Mouse (Mus musculus): Measurements from ENCODE around the gene Magi2.
"Not testable (repeated sequence)": the region's sequence is repeated elsewhere in the genome, so short reads cannot be mapped to it uniquely, and the experiment has no call there.

The Magi2 gene

GRCm38 (mm10) chr5:19226866-19227243 is at the start of gene Magi2:
Gene Magi2 (plus strand): TSS chr5:19227036.
- DNase-seq (ENCODE audit: low read depth, low spot score): no peak

GRCm38 (mm10) chr5:19178594-19178993 is 48.2 kb upstream of the Magi2 start:
- DNase-seq (ENCODE audit: low read depth, low spot score): no peak

- DNase-seq (ENCODE audit: low read depth, low spot score): no peak
Measured at GRCm38 (mm10) chr5:19186175-19186574, 40.7 kb upstream of the Magi2 start.

GRCm38 (mm10) chr5:19211665-19212064 is 15.2 kb upstream of the Magi2 start:
- DNase-seq (ENCODE audit: low read depth, low spot score): no peak

- DNase-seq (ENCODE audit: low read depth, low spot score): peak; percentile 71
Measured at GRCm38 (mm10) chr5:19226144-19226865, 531 bp upstream of the Magi2 start.

- DNase-seq (ENCODE audit: low read depth, low spot score): no peak
Measured at GRCm38 (mm10) chr5:19227281-19227680, 445 bp downstream of the Magi2 start.

GRCm38 (mm10) chr5:19227791-19228331 is 1.0 kb downstream of the Magi2 start:
- peak; percentile 25 for DNase-seq (ENCODE audit: low read depth, low spot score)

- DNase-seq (ENCODE audit: low read depth, low spot score): no peak
Measured at GRCm38 (mm10) chr5:19241797-19242196, 15.0 kb downstream of the Magi2 start.

GRCm38 (mm10) chr5:19246426-19246825 is 19.6 kb downstream of the Magi2 start:
- no peak for DNase-seq (ENCODE audit: low read depth, low spot score)

GRCm38 (mm10) chr5:19247266-19247665 is 20.4 kb downstream of the Magi2 start:
- DNase-seq (ENCODE audit: low read depth, low spot score): peak; percentile 23

GRCm38 (mm10) chr5:19262816-19263215 is 36.0 kb downstream of the Magi2 start:
- DNase-seq (ENCODE audit: low read depth, low spot score): no peak

- peak; percentile 5 for DNase-seq (ENCODE audit: low read depth, low spot score)
Measured at GRCm38 (mm10) chr5:19264627-19265026, 37.8 kb downstream of the Magi2 start.

- no peak for DNase-seq (ENCODE audit: low read depth, low spot score)
Measured at GRCm38 (mm10) chr5:19292581-19292980, 65.7 kb downstream of the Magi2 start.

- no peak for DNase-seq (ENCODE audit: low read depth, low spot score)
Measured at GRCm38 (mm10) chr5:19306656-19307055, 79.8 kb downstream of the Magi2 start.

GRCm38 (mm10) chr5:19309870-19310269 is 83.0 kb downstream of the Magi2 start:
- DNase-seq (ENCODE audit: low read depth, low spot score): no peak

GRCm38 (mm10) chr5:19322532-19322931 is 95.7 kb downstream of the Magi2 start:
- DNase-seq (ENCODE audit: low read depth, low spot score): no peak

- no peak for DNase-seq (ENCODE audit: low read depth, low spot score)
Measured at GRCm38 (mm10) chr5:19337561-19337960, 110.7 kb downstream of the Magi2 start.

- no peak for DNase-seq (ENCODE audit: low read depth, low spot score)
Measured at GRCm38 (mm10) chr5:19368175-19368574, 141.3 kb downstream of the Magi2 start.

GRCm38 (mm10) chr5:19395876-19396275 is 169.0 kb downstream of the Magi2 start:
- DNase-seq (ENCODE audit: low read depth, low spot score): no peak

GRCm38 (mm10) chr5:19400299-19400698 is 173.5 kb downstream of the Magi2 start:
- no peak for DNase-seq (ENCODE audit: low read depth, low spot score)

GRCm38 (mm10) chr5:19400738-19401408 is 174.0 kb downstream of the Magi2 start:
- DNase-seq (ENCODE audit: low read depth, low spot score): peak; percentile 34

- not testable (repeated sequence) for DNase-seq (ENCODE audit: low read depth, low spot score)
Measured at GRCm38 (mm10) chr5:19404268-19404667, 177.4 kb downstream of the Magi2 start.

GRCm38 (mm10) chr5:19414556-19414955 is 187.7 kb downstream of the Magi2 start:
- no peak for DNase-seq (ENCODE audit: low read depth, low spot score)

All from forelimb bud, embryonic 11.5 days (tissue).